Mouse (Mus musculus) embryonic facial prominence, embryonic 14.5 days (tissue): ENCODE results near the gene Cd82. TPM values are rescaled to one million over a fixed set of nuclear protein-coding genes. Genes with fewer than 3 reads are reported as not detected.

ENCODE experiments used
- ATAC-seq: fragments of 200-750 bp; cut with Nextera tagmentation; 2 replicates; pipeline ENCODE4 v1.8.0; 2017; ENCODE audit warnings: low read depth, moderate number of reproducible peaks, moderate TSS enrichment
- DNase-seq: peaks from one replicate; pipeline ENCODE4 v3.0.0-alpha.2; 2015; ENCODE audit warnings: low spot score
- H3K27ac ChIP-seq: fragments of 300-500 bp; sonication (generic); replicated peaks from 2 replicates; pipeline ENCODE4 v1.5.1; 2014; ENCODE audit warnings: low read depth, mild to moderate bottlenecking, low read length, moderate library complexity
- H3K27me3 ChIP-seq: fragments of 300-500 bp; sonication (generic); replicated peaks from 2 replicates; pipeline ENCODE4 v1.6.1; 2014; ENCODE audit warnings: low read length; ENCODE audit not compliant: control insufficient read depth, insufficient read depth
- H3K36me3 ChIP-seq: fragments of 300-500 bp; sonication (generic); 2 replicates; pipeline ENCODE4 v1.6.1; 2014; ENCODE audit warnings: low read length, mixed read lengths; ENCODE audit not compliant: control insufficient read depth, insufficient read depth
- H3K4me1 ChIP-seq: fragments of 300-500 bp; sonication (generic); 2 replicates; pipeline ENCODE4 v1.6.1; 2014; ENCODE audit warnings: antibody characterized with exemption, low read length; ENCODE audit not compliant: control insufficient read depth, insufficient read depth
- H3K4me2 ChIP-seq: fragments of 300-500 bp; sonication (generic); 2 replicates; pipeline ENCODE4 v1.6.1; 2014; ENCODE audit warnings: low read depth, mild to moderate bottlenecking, low read length, moderate library complexity, mixed read lengths
- H3K4me3 ChIP-seq: fragments of 300-500 bp; sonication (generic); 2 replicates; pipeline ENCODE4 v1.5.1; 2014; ENCODE audit warnings: low read depth, mild to moderate bottlenecking, low read length
- H3K9ac ChIP-seq: fragments of 300-500 bp; sonication (generic); 2 replicates; pipeline ENCODE4 v1.6.1; 2014; ENCODE audit warnings: low read depth, mild to moderate bottlenecking, low read length, moderate library complexity, mixed read lengths
- H3K9me3 ChIP-seq: fragments of 300-500 bp; sonication (generic); 2 replicates; pipeline ENCODE4 v1.6.1; 2016; ENCODE audit warnings: low read length; ENCODE audit not compliant: control insufficient read depth
- WGBS: fragments of 180-500 bp; shearing (Covaris S2); extraction: QIAGEN DNeasy Blood & Tissue Kit; methylation state at CpG from one replicate; pipeline ENCODE4 v1.1.7; 2014; 5-methylcytosine and 5-hydroxymethylcytosine counted together
- polyA plus RNA-seq: library from polyadenylated mRNA; unstranded; fragments of >200 nt; fragmentation: Nextera tagmentation; extraction: Ambion mirVana; gene quantifications from 2 replicates; pipeline ENCODE4 v1.2.1, GENCODE M21; 2014

Gene Cd82
- polyA plus RNA-seq, 1 experiment from 2014 or later: 46.9 TPM

DNA sequence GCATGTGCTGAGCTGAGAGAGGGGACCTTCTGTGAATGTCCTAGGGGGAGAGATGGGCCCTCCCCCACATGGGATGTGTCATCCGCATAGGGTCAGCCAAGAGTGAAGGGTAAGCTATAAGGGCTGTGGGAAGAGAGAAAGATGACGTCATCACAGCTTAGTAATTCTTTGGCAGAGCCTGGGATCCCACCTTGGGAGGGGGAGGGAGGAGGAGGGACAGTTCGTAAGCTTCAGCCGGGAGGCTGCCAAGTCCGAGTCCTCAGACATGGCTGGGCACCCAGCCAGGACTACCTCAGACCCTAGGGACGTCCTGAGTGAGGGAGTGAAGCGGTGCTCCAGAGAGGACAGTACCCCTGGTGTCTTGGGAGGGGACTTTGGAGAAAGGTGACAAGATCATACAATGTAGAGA, 57.9 kb downstream of the Cd82 start:
- H3K27ac ChIP-seq: no peak overlapping the region
- 0 out of 2 replicates have a peak, but pooled peaks cover 4% of the 10 kb centered on the region for H3K4me1 ChIP-seq
- no peaks in the 10 kb centered on the region for H3K9me3 ChIP-seq
- no peak overlapping the region for H3K4me3 ChIP-seq
- WGBS: 49% methylated on average over 7 of the region's 7 CpGs
- ATAC-seq (peak; percentile 76), DNase-seq (peak; percentile 82)
- no peak overlapping the region for H3K4me2 ChIP-seq
- no peaks in the 10 kb centered on the region for H3K27me3 ChIP-seq
- no peak overlapping the region for H3K9ac ChIP-seq
- H3K36me3 ChIP-seq: no peaks in the 10 kb centered on the region

DNA sequence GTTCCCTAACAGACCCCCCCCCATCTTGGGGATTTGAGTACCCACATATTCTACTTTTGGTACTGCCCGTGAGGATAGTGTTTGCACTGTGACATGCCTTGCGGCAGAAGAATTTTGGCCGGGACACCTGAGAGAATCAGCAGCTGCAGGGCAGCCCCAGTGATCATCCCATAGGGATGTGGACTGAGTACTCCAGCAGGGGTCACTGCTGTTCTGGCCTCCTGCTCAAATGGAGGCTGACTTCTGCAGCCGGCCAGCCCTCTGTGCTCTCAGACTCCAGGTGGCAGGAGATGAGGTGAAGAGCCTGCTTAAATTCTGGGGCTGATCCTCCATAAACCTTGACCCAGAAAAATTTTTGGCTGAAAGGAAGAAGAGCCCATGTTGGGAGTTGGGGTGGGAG, 58.8 kb downstream of the Cd82 start:
- Histone ChIP-seq H3K27me3 (no peaks in the 10 kb centered on the region), H3K9me3 (no peaks in the 10 kb centered on the region), H3K4me1 (0 out of 2 replicates have a peak, but pooled peaks cover 4% of the 10 kb centered on the region), H3K4me2 (no peak overlapping the region), H3K36me3 (no peaks in the 10 kb centered on the region), H3K4me3 (no peak overlapping the region), H3K27ac (no peak overlapping the region), H3K9ac (no peak overlapping the region)
- DNase-seq: no peak
- WGBS: 28% methylated on average over 4 of the region's 4 CpGs
- ATAC-seq: no peak

GRCm38 (mm10) chr2:93403267-93403666, 59.7 kb downstream of the Cd82 start:
- no peak overlapping the region for H3K27ac ChIP-seq
- H3K9ac ChIP-seq: no peak overlapping the region
- H3K9me3 ChIP-seq: no peaks in the 10 kb centered on the region
- no peak for DNase-seq
- no peaks in the 10 kb centered on the region for H3K27me3 ChIP-seq
- H3K4me2 ChIP-seq: no peak overlapping the region
- 0 out of 2 replicates have a peak, but pooled peaks cover 4% of the 10 kb centered on the region for H3K4me1 ChIP-seq
- ATAC-seq: no peak
- WGBS: 75% methylated on average over 6 of the region's 6 CpGs
- no peaks in the 10 kb centered on the region for H3K36me3 ChIP-seq
- H3K4me3 ChIP-seq: no peak overlapping the region

DNA sequence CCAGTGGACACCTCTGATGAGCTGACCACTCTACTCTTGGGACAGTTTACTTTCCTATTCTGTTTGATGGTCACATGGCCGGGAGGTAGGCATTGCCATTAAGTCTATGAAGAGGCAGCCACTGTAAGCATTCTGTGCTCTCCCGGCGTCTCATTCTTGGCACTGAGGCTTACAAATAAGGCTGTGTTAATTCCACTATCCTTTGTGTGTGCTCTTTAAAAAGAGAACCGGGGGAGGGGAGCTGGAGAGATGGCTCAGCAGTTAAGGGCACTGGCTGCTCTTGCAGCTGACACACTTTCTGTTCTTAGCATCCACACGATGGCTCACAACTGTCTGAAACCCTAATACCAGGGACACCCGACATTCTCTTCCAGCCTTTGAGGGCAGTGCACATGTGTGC, 71.7 kb downstream of the Cd82 start:
- DNase-seq: no peak
- Histone ChIP-seq H3K4me3 (no peak overlapping the region), H3K9me3 (no peaks in the 10 kb centered on the region), H3K27ac (no peak overlapping the region), H3K4me2 (no peak overlapping the region), H3K9ac (no peak overlapping the region), H3K36me3 (no peaks in the 10 kb centered on the region), H3K27me3 (no peaks in the 10 kb centered on the region; the same call in 1 of the 2 replicates), H3K4me1 (peaks cover 9% of the 10 kb centered on the region; the same call in 1 of the 2 replicates)
- ATAC-seq: peak; percentile 6; the same call in 1 of the 2 replicates
- WGBS: 61% methylated on average over 6 of the region's 6 CpGs

GRCm38 (mm10) chr2:93390170-93390926, 72.6 kb downstream of the Cd82 start:
- Histone ChIP-seq H3K4me1 (peaks cover 9% of the 10 kb centered on the region; the same call in 1 of the 2 replicates), H3K4me3 (no peak overlapping the region), H3K27ac (no peak overlapping the region), H3K4me2 (no peak overlapping the region), H3K9ac (no peak overlapping the region), H3K27me3 (no peaks in the 10 kb centered on the region; the same call in 1 of the 2 replicates), H3K9me3 (no peaks in the 10 kb centered on the region), H3K36me3 (no peaks in the 10 kb centered on the region)
- DNase-seq (peak; percentile 22), ATAC-seq (peak; percentile 47)
- WGBS: 38% methylated on average over 10 of the region's 11 CpGs

- ATAC-seq (no peak), DNase-seq (no peak)
- Histone ChIP-seq H3K4me2 (no peak overlapping the region), H3K9me3 (no peaks in the 10 kb centered on the region), H3K4me1 (peaks cover 9% of the 10 kb centered on the region; the same call in 1 of the 2 replicates), H3K9ac (no peak overlapping the region), H3K4me3 (no peak overlapping the region), H3K27me3 (no peaks in the 10 kb centered on the region; the same call in 1 of the 2 replicates), H3K36me3 (no peaks in the 10 kb centered on the region), H3K27ac (no peak overlapping the region)
- WGBS: 70% methylated on average over 4 of the region's 4 CpGs
Measured at GRCm38 (mm10) chr2:93386958-93387357, 76.0 kb downstream of the Cd82 start.

DNA sequence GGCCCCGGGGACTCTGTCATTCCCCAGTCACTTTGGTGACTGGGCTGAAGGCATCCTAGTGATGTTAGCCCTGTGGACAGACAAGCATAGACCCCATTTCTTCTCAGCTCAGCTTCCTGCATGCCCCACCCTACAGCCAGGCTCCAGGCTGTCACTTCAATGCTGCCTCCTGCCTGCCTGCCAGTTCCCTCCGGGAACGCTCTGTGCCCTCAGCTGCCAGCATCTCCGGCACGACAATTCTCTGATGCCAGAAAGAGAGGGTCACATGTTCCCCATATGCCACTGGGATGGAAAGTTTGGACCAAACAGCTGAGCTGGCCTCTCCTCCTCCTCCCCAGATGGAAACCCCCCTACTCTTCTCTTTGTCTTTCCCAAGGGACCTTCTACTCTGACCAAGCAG, 79.1 kb downstream of the Cd82 start:
- Histone ChIP-seq H3K9me3 (no peaks in the 10 kb centered on the region), H3K36me3 (no peaks in the 10 kb centered on the region), H3K4me1 (no peaks in the 10 kb centered on the region), H3K4me3 (no peak overlapping the region), H3K9ac (no peak overlapping the region), H3K27ac (no peak overlapping the region), H3K4me2 (no peak overlapping the region), H3K27me3 (no peaks in the 10 kb centered on the region; the same call in 1 of the 2 replicates)
- ATAC-seq (no peak), DNase-seq (no peak)
- WGBS: 83% methylated on average over 5 of the region's 5 CpGs

- Histone ChIP-seq H3K4me1 (peaks cover 4% of the 10 kb centered on the region; the same call in 1 of the 2 replicates), H3K4me3 (no peak overlapping the region), H3K27me3 (no peaks in the 10 kb centered on the region), H3K9ac (no peak overlapping the region), H3K27ac (no peak overlapping the region), H3K36me3 (no peaks in the 10 kb centered on the region), H3K9me3 (no peaks in the 10 kb centered on the region), H3K4me2 (no peak overlapping the region)
- 24% methylated on average over 2 of the region's 2 CpGs for WGBS
- ATAC-seq: no peak
- no peak for DNase-seq
Measured at GRCm38 (mm10) chr2:93380680-93381089, 82.3 kb downstream of the Cd82 start.
